Mouse (Mus musculus): ENCODE measurements around the gene Nfkbiz.

Nfkbiz gene

DNA sequence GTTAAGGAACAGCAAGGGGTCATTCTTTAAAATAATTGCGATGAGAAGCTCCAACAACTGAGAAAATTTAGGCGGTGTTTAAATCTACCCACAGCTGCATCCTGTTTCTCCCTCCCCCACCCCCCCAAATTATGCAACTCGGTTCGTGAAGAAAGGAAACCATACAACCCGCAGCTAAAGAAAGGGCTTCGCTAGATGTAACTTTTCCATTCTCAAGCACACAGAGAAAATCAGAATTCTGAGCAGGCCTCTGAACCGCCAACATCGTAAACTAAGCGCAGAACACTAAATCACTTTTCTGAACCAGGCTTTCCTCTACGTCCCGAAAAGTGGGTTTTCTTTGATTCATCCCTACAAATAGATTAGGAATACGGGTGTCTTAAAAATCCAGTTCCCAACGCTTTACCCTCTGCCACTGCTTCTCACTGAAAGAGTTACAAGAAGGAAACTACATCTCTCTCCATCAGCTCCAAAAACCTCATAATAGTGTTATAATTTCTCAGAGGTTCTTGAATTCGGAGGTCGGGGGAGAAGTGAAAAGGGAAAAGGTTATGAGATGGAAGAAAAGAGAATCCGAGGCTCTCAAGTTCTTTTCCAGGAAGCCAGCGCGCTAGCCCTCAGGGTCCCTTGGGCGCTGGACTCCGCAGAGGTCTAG, 17.7 kb downstream of the Nfkbiz start:
- Histone ChIP-seq H3K36me3 (ENCODE audit: control insufficient read depth, insufficient read depth, low read length, poor library complexity, severe bottlenecking) (peaks cover 12% of the 10 kb centered on the region), H3K27me3 (ENCODE audit: control insufficient read depth, insufficient read depth, low read length, poor library complexity, severe bottlenecking) (no peaks in the 10 kb centered on the region)
- peak; percentile 81 for DNase-seq (ENCODE audit: low read depth, low spot score)

GRCm38 (mm10) chr16:55820161-55820915, 18.4 kb downstream of the Nfkbiz start:
- peak; percentile 78 for DNase-seq (ENCODE audit: low read depth, low spot score)

DNA sequence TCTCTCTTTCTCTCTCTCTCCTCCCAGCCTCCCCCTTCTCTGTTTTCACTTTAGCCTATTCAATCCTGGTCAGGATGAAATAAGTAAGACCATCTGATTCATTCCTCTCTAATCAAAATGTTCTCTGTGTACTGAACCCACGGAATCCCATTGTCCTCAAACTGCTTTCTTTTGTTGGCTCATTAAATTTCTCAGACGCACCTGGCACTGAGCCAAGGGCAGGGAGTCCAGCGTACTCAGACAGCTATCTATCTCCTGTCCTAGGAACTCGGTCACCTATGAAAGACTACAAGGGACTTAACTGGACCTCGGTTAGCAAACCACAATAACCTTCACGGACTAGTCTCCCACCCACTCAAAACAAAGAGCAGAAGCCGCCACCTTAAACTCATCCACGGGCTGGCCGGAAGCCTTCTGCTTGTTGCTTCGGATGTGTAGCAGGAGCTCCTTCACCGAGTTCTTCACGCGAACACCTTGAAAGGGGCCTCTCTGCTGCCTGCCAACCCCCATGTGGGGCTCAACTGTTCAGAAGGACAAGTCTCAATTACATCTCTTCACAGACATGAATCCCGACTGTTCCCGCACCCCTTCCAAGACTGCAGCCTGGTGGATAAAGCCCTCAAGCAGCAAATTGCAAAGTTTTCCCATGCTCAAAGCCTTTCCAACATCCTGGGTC, 19.4 kb downstream of the Nfkbiz start:
- no peak for DNase-seq (ENCODE audit: low read depth, low spot score)
- H3K36me3 ChIP-seq (ENCODE audit: control insufficient read depth, insufficient read depth, low read length, poor library complexity, severe bottlenecking) = peaks cover 19% of the 10 kb centered on the region

More at GRCm38 (mm10) chr16:55820161-55820915, 18.4 kb downstream of the Nfkbiz start:
- H3K36me3 ChIP-seq (ENCODE audit: control insufficient read depth, insufficient read depth, low read length, poor library complexity, severe bottlenecking) = peaks cover 13% of the 10 kb centered on the region
- H3K27me3 ChIP-seq (ENCODE audit: control insufficient read depth, insufficient read depth, low read length, poor library complexity, severe bottlenecking) = no peaks in the 10 kb centered on the region

GRCm38 (mm10) chr16:55817717-55818515, 20.8 kb downstream of the Nfkbiz start:
- H3K27me3 ChIP-seq (ENCODE audit: control insufficient read depth, insufficient read depth, low read length, poor library complexity, severe bottlenecking) = no peaks in the 10 kb centered on the region
- no peak for DNase-seq (ENCODE audit: low read depth, low spot score)
- peaks cover 30% of the 10 kb centered on the region for H3K36me3 ChIP-seq (ENCODE audit: control insufficient read depth, insufficient read depth, low read length, poor library complexity, severe bottlenecking)

More for the DNA sequence above, 19.4 kb downstream of the Nfkbiz start:
- H3K27me3 ChIP-seq (ENCODE audit: control insufficient read depth, insufficient read depth, low read length, poor library complexity, severe bottlenecking) = no peaks in the 10 kb centered on the region

DNA sequence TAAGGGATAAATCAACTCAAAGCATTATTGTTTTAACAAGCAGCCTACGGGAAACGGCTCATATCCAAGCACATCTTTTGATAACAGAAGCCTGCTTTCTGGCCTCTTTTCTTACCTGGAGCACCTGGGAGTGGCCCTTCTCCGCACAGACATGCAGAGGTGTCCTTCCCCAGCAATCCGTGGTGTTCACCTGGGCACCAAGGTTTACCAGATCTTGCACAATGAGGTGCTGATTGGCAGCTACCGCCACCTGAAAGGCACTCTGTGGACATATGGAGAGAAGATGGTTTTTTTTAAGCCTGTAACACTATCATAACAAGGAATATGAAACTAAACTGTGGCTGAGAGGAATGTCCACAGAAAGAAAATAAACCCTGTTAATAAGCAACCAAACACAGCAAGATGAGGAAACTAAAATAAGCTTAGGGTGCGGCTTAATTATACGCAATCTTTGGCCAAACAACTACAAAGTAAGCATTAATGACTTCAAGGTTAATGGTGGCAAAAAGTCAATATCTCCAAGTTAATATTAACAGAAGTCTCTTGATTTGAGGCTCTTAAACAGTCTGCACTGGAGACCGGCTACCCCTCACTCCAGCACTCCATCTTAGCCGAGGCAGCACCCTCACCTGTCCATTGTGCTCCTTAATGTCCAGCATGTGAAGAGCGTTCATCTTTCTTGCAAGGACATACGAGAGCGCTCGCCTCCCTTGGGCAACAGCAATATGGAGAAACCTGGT, 22.3 kb downstream of the Nfkbiz start:
- Histone ChIP-seq H3K36me3 (ENCODE audit: control insufficient read depth, insufficient read depth, low read length, poor library complexity, severe bottlenecking) (peaks cover 35% of the 10 kb centered on the region), H3K27me3 (ENCODE audit: control insufficient read depth, insufficient read depth, low read length, poor library complexity, severe bottlenecking) (no peaks in the 10 kb centered on the region)
- no peak for DNase-seq (ENCODE audit: low read depth, low spot score)

GRCm38 (mm10) chr16:55815466-55815865, 23.2 kb downstream of the Nfkbiz start:
- DNase-seq (ENCODE audit: low read depth, low spot score) = no peak
- Histone ChIP-seq H3K36me3 (ENCODE audit: control insufficient read depth, insufficient read depth, low read length, poor library complexity, severe bottlenecking) (peaks cover 37% of the 10 kb centered on the region), H3K27me3 (ENCODE audit: control insufficient read depth, insufficient read depth, low read length, poor library complexity, severe bottlenecking) (no peaks in the 10 kb centered on the region)

DNA sequence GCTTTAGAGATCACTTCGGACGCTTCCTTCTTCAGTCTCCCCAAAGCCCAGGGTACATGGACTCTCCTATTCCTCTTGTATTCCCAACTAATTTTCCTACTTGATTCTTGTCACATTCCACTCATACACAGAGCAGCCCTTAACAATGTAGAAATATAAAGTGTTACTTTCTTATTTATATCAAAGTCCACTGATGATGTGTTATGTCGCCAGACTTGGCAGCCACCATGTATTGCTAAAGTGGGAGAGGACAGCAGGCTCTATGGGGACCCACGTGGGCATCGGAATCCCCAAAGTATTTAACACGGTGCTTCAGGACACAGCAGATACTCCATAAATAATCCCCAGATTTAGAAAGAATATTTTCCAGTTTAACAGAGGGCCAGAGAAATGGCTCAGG, 24.0 kb downstream of the Nfkbiz start:
- H3K36me3 ChIP-seq (ENCODE audit: control insufficient read depth, insufficient read depth, low read length, poor library complexity, severe bottlenecking) = peaks cover 39% of the 10 kb centered on the region
- DNase-seq (ENCODE audit: low read depth, low spot score) = no peak
- H3K27me3 ChIP-seq (ENCODE audit: control insufficient read depth, insufficient read depth, low read length, poor library complexity, severe bottlenecking) = no peaks in the 10 kb centered on the region

GRCm38 (mm10) chr16:55813916-55814315, 24.8 kb downstream of the Nfkbiz start:
- Histone ChIP-seq H3K27me3 (ENCODE audit: control insufficient read depth, insufficient read depth, low read length, poor library complexity, severe bottlenecking) (no peaks in the 10 kb centered on the region), H3K36me3 (ENCODE audit: control insufficient read depth, insufficient read depth, low read length, poor library complexity, severe bottlenecking) (peaks cover 39% of the 10 kb centered on the region)
- DNase-seq (ENCODE audit: low read depth, low spot score) = no peak

DNA sequence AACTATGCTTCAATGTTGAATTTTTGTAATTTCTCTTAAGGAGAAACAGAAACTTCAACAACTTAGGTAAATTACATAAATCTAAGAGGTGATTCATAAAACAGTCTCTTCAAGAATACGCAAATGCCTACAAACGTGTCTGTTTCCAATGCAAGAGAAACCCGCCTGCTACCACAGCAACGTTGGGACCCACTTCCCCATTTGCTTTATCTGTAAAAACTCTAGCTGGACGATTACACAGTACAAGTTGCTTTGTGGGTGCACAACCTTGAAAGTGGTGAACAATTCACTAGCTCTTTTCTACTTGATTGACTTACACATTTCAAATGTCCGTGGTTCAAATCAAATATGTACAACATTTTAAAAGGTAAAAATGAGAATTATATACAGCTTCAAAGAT, 26.9 kb downstream of the Nfkbiz start:
- Histone ChIP-seq H3K36me3 (ENCODE audit: control insufficient read depth, insufficient read depth, low read length, poor library complexity, severe bottlenecking) (peaks cover 27% of the 10 kb centered on the region), H3K27me3 (ENCODE audit: control insufficient read depth, insufficient read depth, low read length, poor library complexity, severe bottlenecking) (no peaks in the 10 kb centered on the region)
- peak; percentile 69 for DNase-seq (ENCODE audit: low read depth, low spot score)

DNA sequence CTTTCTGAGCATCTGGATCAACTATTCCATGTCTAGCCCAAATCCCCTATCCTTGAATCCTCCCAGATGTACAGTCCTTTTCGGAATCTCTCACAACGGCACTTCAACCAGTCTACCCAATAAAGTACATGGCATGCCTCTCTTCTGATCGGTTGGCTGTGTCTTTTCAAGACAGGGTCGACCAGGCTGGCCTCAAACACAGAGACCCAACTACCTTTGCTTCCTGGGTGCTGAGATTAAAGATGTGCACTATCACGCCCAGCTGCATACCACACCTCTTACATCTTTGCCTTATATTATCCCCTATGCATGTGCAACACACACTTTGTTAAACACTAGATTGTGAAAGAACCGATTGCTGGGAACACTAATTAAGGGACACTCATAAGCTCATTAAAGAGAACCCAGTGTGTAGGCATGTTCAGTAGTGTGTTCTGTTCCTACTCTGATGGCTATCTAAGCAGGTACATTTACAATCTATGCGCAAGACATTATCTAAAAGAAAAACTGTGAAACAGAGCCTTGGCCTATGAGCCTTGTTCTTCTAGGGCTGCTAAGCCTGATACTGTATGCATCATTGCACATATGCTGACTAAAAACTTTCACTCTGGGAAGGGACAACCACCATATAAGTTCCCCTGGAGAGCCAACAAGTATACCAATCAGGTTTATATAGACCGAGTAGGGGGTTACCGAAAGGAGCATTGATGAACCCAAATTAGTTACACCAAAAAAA, 28.8 kb downstream of the Nfkbiz start:
- no peak for DNase-seq (ENCODE audit: low read depth, low spot score)

GRCm38 (mm10) chr16:55809345-55809744, 29.4 kb downstream of the Nfkbiz start:
- no peak for DNase-seq (ENCODE audit: low read depth, low spot score)
- H3K36me3 ChIP-seq (ENCODE audit: control insufficient read depth, insufficient read depth, low read length, poor library complexity, severe bottlenecking) = peaks cover 20% of the 10 kb centered on the region
- H3K27me3 ChIP-seq (ENCODE audit: control insufficient read depth, insufficient read depth, low read length, poor library complexity, severe bottlenecking) = no peaks in the 10 kb centered on the region

More for the DNA sequence above, 28.8 kb downstream of the Nfkbiz start:
- Histone ChIP-seq H3K27me3 (ENCODE audit: control insufficient read depth, insufficient read depth, low read length, poor library complexity, severe bottlenecking) (no peaks in the 10 kb centered on the region), H3K36me3 (ENCODE audit: control insufficient read depth, insufficient read depth, low read length, poor library complexity, severe bottlenecking) (peaks cover 25% of the 10 kb centered on the region)

DNA sequence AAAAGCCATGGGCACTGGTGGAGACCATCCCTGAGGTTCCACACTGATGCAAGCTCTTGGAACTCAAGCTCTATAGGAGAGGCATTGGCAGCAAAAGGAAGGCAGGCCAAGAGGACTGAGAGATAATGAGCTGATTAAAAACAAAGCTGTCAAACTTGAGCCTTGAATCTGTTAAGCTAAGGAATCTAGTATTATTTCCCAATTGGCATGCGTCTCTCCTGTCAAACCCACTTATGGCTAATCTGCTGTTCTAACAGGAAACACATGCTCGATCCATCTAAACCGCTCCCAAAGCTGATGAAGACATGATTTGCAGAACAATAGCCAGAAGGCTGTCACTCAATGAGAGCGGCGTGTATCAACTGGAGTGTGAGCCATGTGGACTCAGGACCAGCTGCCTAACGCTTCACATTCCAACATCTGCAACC, 31.2 kb downstream of the Nfkbiz start:
- Histone ChIP-seq H3K27me3 (ENCODE audit: control insufficient read depth, insufficient read depth, low read length, poor library complexity, severe bottlenecking) (no peaks in the 10 kb centered on the region), H3K36me3 (ENCODE audit: control insufficient read depth, insufficient read depth, low read length, poor library complexity, severe bottlenecking) (peaks cover 5% of the 10 kb centered on the region; the same call in 1 of the 2 replicates)
- DNase-seq (ENCODE audit: low read depth, low spot score) = no peak

DNA sequence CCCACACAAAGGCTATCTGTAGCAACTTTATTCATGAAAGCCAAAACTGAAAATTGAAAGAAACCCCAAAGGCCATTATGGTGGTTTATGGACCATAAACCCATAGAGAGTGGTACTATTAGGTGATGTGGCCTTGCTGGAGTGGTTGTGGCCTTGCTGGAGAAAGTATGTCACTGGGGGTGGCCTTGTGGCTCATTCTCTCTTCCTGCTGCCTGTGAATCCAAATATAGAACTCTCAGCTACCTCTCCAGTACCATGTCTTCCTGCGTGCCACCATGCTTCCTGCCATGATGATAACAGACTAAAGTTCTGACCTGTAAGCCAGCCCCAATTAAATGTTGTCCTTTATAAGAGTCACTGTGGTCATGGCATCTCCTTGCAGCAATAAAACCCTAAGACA, 33.9 kb downstream of the Nfkbiz start:
- Histone ChIP-seq H3K36me3 (ENCODE audit: control insufficient read depth, insufficient read depth, low read length, poor library complexity, severe bottlenecking) (no peaks in the 10 kb centered on the region), H3K27me3 (ENCODE audit: control insufficient read depth, insufficient read depth, low read length, poor library complexity, severe bottlenecking) (no peaks in the 10 kb centered on the region)
- DNase-seq (ENCODE audit: low read depth, low spot score) = no peak

Data from splenic B cell, adult 2 months (primary cell).